In genomic region chr14:21077939-21078338, GRCm38 (mm10) we compare ENCODE assay signal across 20 mouse cellular contexts. TPM values are rescaled to one million over a fixed set of nuclear protein-coding genes. Genes with fewer than 3 reads are reported as not detected.
DNase-seq lines count a peak whose midpoint lies in the region; ATAC-seq lines count a peak whose summit lies in the region.
"Had no signal": no experiment of that assay in that cellular context is flagged by ENCODE, and none has a peak within 500 bp of the region (broad histone marks: within the 10 kb centered on the region; RNA-seq: fewer than 3 reads in every experiment).

No protein-coding gene starts in this region.

- H3K36me3 ChIP-seq in heart, embryonic 15.5 days = no peaks in the 10 kb centered on the region
- H3K36me3 ChIP-seq in liver, embryonic 11.5 days (ENCODE audit: control insufficient read depth, insufficient read depth, low read length) = no peaks in the 10 kb centered on the region
- H3K36me3 ChIP-seq: hindbrain, embryonic 12.5 days; intestine, embryonic 15.5 days; limb, embryonic 12.5 days had no signal

- 30% methylated on average over 4 of the region's 4 CpGs for WGBS in heart, embryonic 15.5 days
- WGBS in liver, embryonic 11.5 days = 25% methylated on average over 4 of the region's 4 CpGs

- H3K27ac ChIP-seq in heart, embryonic 15.5 days = peak overlapping the region; percentile 63
- no peak overlapping the region for H3K27ac ChIP-seq in liver, embryonic 11.5 days (ENCODE audit: low read depth, low read length)
- H3K27ac ChIP-seq: hindbrain, embryonic 12.5 days; intestine, embryonic 15.5 days; kidney, postnatal 0 days; limb, embryonic 12.5 days had no signal

- no peak for ATAC-seq in CD4-positive, CD25-positive, alpha-beta regulatory T cell, adult 4 months
- ATAC-seq in heart, embryonic 15.5 days (replicated peaks; ENCODE audit: insufficient number of reproducible peaks, insufficient read depth, low FRiP score, low read depth) = no peak
- no peak for ATAC-seq in liver, embryonic 11.5 days (replicated peaks; ENCODE audit: low FRiP score)
- ATAC-seq: forebrain, embryonic 16.5 days; intestine, embryonic 15.5 days had no signal

- H3K9ac ChIP-seq in heart, embryonic 15.5 days = no peak overlapping the region
- H3K9ac ChIP-seq in liver, embryonic 11.5 days (ENCODE audit: low read depth, low read length) = no peak overlapping the region
- H3K9ac ChIP-seq: hindbrain, embryonic 12.5 days; intestine, embryonic 15.5 days; limb, embryonic 12.5 days had no signal

- DNase-seq in CD4-positive, CD25-positive, alpha-beta regulatory T cell, adult 2 months (ENCODE audit: low read depth, low spot score) = peak; percentile 19
- no peak for DNase-seq in heart, postnatal 4 days
- DNase-seq in liver, embryonic 11.5 days (ENCODE audit: low spot score) = no peak
- peak; percentile 13 for DNase-seq in naive thymus-derived CD4-positive, alpha-beta T cell, adult 2 months (ENCODE audit: low read depth)
- no peak for DNase-seq in right cerebral cortex, adult 2 months (ENCODE audit: low spot score in 2 of 2)
- DNase-seq in cerebellum, adult 11-12 months = no peak
- DNase-seq: adrenal gland, adult 8-10 months; cerebellum, postnatal 10 days; embryo, embryonic 11 days; lung, postnatal 10 days; spleen, adult 18-20 months; thymus, postnatal 14 days had no signal

- no peaks in the 10 kb centered on the region for H3K9me3 ChIP-seq in heart, embryonic 15.5 days (replicated peaks)
- H3K9me3 ChIP-seq in liver, embryonic 11.5 days (ENCODE audit: control insufficient read depth, low read length) = no peaks in the 10 kb centered on the region
- H3K9me3 ChIP-seq: hindbrain, embryonic 12.5 days; intestine, embryonic 15.5 days; limb, embryonic 12.5 days had no signal

- peaks cover 45% of the 10 kb centered on the region for H3K4me1 ChIP-seq in heart, embryonic 15.5 days (replicated peaks)
- H3K4me1 ChIP-seq in liver, embryonic 11.5 days (replicated peaks; ENCODE audit: control insufficient read depth, insufficient read depth, low read length) = peaks cover 51% of the 10 kb centered on the region

- H3K4me2 ChIP-seq in heart, embryonic 15.5 days = peak overlapping the region; percentile 87
- H3K4me2 ChIP-seq in liver, embryonic 11.5 days = peak overlapping the region; percentile 85
- H3K4me2 ChIP-seq: hindbrain, embryonic 12.5 days; midbrain, embryonic 11.5 days had no signal

- H3K27me3 ChIP-seq in heart, embryonic 15.5 days = no peaks in the 10 kb centered on the region
- no peaks in the 10 kb centered on the region for H3K27me3 ChIP-seq in liver, embryonic 11.5 days (replicated peaks; ENCODE audit: control insufficient read depth, insufficient read depth, low read length)
- H3K27me3 ChIP-seq: hindbrain, embryonic 12.5 days; intestine, embryonic 15.5 days; limb, embryonic 12.5 days had no signal

- H3K4me3 ChIP-seq in heart, embryonic 15.5 days = peak overlapping the region; percentile 17; the same call in 1 of the 2 replicates
- H3K4me3 ChIP-seq in liver, embryonic 11.5 days (ENCODE audit: low read depth, low read length) = peak overlapping the region; percentile 73; the same call in 1 of the 2 replicates
- H3K4me3 ChIP-seq: hindbrain, embryonic 12.5 days; intestine, embryonic 15.5 days; limb, embryonic 12.5 days had no signal

RNA-seq across cellular contexts. Expression of gene Adk, which starts 25.6 kb away (rescaled TPM):
- polyA plus RNA-seq in CD4-positive, CD25-positive, alpha-beta regulatory T cell, adult 4 months (2017; shearing (Covaris generic)) = 100 to 1,000 TPM; 117 to 132 TPM
- 184 and 223 TPM in 2 replicates for polyA plus RNA-seq in heart, embryonic 15.5 days (2015; fragmentation: Nextera tagmentation; extraction: Ambion mirVana)
- total RNA-seq in heart, postnatal 4 days (2021) = 100 to 1,000 TPM; 142 to 149 TPM
- polyA plus RNA-seq in liver, embryonic 11.5 days (2014; fragmentation: Nextera tagmentation; extraction: Ambion mirVana) = 253 and 276 TPM in 2 replicates

RNA-seq across cellular contexts. Expression of gene Ap3m1, which starts 25.6 kb away (rescaled TPM):
- 10 to 100 TPM; 63.6 to 75.8 TPM for polyA plus RNA-seq in CD4-positive, CD25-positive, alpha-beta regulatory T cell, adult 4 months (2017; shearing (Covaris generic))
- polyA plus RNA-seq in heart, embryonic 15.5 days (2015; fragmentation: Nextera tagmentation; extraction: Ambion mirVana) = 53.7 and 54.1 TPM in 2 replicates
- total RNA-seq in heart, postnatal 4 days (2021) = 10 to 100 TPM; 75.5 to 79.0 TPM
- 55.7 and 75.0 TPM in 2 replicates for polyA plus RNA-seq in liver, embryonic 11.5 days (2014; fragmentation: Nextera tagmentation; extraction: Ambion mirVana)

Comparison
In these comparisons a context has a peak if more than half of its experiments do, and no peak if none do; other contexts are left out.
1. DNase-seq: peak in CD4-positive, CD25-positive, alpha-beta regulatory T cell, adult 2 months (single experiment) and naive thymus-derived CD4-positive, alpha-beta T cell, adult 2 months (single experiment); none in heart, postnatal 4 days (single experiment), liver, embryonic 11.5 days (single experiment), right cerebral cortex, adult 2 months (0 of 2) and cerebellum, adult 11-12 months (single experiment).